Mouse (Mus musculus) intestine, postnatal 0 days (tissue): ENCODE measurements around the gene 5730480H06Rik. TPM values are rescaled to one million over a fixed set of nuclear protein-coding genes. Genes with fewer than 3 reads are reported as not detected.

Experiments
- ATAC-seq: fragments of 200-750 bp; cut with Nextera tagmentation; 2 replicates; pipeline ENCODE4 v1.8.0; 2017; ENCODE audit warnings: mild to moderate bottlenecking, moderate TSS enrichment, moderate library complexity
- H3K27ac ChIP-seq: fragments of 300-500 bp; sonication (generic); 2 replicates; pipeline ENCODE4 v1.5.1; 2014; ENCODE audit warnings: mild to moderate bottlenecking, low read depth, low read length, moderate library complexity
- H3K27me3 ChIP-seq: fragments of 300-500 bp; sonication (generic); replicated peaks from 2 replicates; pipeline ENCODE4 v1.6.1; 2014; ENCODE audit warnings: low read length, mixed read lengths; ENCODE audit not compliant: control insufficient read depth, insufficient read depth
- H3K36me3 ChIP-seq: fragments of 300-500 bp; sonication (generic); 2 replicates; pipeline ENCODE4 v1.6.1; 2014; ENCODE audit warnings: mild to moderate bottlenecking, moderate library complexity; ENCODE audit not compliant: control insufficient read depth, insufficient read depth
- H3K4me1 ChIP-seq: fragments of 300-500 bp; sonication (generic); replicated peaks from 2 replicates; pipeline ENCODE4 v1.6.1; 2014; ENCODE audit warnings: antibody characterized with exemption, low read length, mixed read lengths; ENCODE audit not compliant: control insufficient read depth, insufficient read depth
- H3K4me2 ChIP-seq: fragments of 300-500 bp; sonication (generic); replicated peaks from 2 replicates; pipeline ENCODE4 v1.6.1; 2014; ENCODE audit warnings: low read depth, mild to moderate bottlenecking, moderate library complexity
- H3K4me3 ChIP-seq: fragments of 300-500 bp; sonication (generic); 2 replicates; pipeline ENCODE4 v1.5.1; 2014; ENCODE audit warnings: low read depth, low read length
- H3K9ac ChIP-seq: fragments of 300-500 bp; sonication (generic); 2 replicates; pipeline ENCODE4 v1.6.1; 2014; ENCODE audit warnings: mild to moderate bottlenecking, low read depth, low read length
- H3K9me3 ChIP-seq: fragments of 300-500 bp; sonication (generic); 2 replicates; pipeline ENCODE4 v1.6.1; 2016; ENCODE audit warnings: mixed run types; ENCODE audit not compliant: control insufficient read depth
- CTCF ChIP-seq: sonication (generic); IDR thresholded peaks from 2 replicates; pipeline ENCODE4 v1.5.1; 2016; ENCODE audit warnings: low read depth, mild to moderate bottlenecking, control low read depth, antibody characterized with exemption, moderate library complexity
- WGBS: fragments of 180-500 bp; shearing (Covaris S2); extraction: QIAGEN DNeasy Blood & Tissue Kit; methylation state at CpG from one replicate; pipeline ENCODE4 v1.1.7; 2014; 5-methylcytosine and 5-hydroxymethylcytosine counted together
- polyA plus RNA-seq: library from polyadenylated mRNA; unstranded; fragments of >200 nt; fragmentation: Nextera tagmentation; extraction: Ambion mirVana; gene quantifications from 2 replicates; pipeline ENCODE4 v1.2.1, GENCODE M21; 2015

The 5730480H06Rik gene
- polyA plus RNA-seq, 1 experiment from 2014 or later = 11.9 TPM

DNA sequence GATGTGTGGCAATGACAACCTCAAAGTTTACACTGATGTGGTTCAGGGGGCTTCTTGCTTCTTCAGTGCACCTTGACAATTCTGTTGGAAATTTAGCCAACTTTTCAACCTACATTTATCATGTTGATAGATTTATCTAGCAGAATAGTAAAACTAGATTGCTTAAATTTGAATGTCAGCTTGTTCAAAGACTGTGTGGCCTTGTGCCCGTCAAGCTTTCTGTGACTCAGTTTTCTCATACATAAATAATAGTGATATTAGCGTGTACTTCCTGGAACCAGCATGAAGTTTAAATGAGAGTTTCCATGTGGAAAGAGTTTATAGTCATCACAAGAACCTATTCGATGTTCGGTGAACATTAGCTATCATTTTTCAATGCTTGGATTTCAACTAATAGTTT lies 84.5 kb downstream of the 5730480H06Rik start:
- Histone ChIP-seq H3K27ac (no peak overlapping the region), H3K4me1 (no peaks in the 10 kb centered on the region), H3K27me3 (no peaks in the 10 kb centered on the region), H3K9ac (no peak overlapping the region), H3K4me3 (no peak overlapping the region), H3K36me3 (no peaks in the 10 kb centered on the region), H3K4me2 (no peak overlapping the region), H3K9me3 (no peaks in the 10 kb centered on the region)
- no peak for ATAC-seq
- WGBS = 94% methylated on average over 4 of the region's 4 CpGs
- TF ChIP-seq CTCF = no peak

DNA sequence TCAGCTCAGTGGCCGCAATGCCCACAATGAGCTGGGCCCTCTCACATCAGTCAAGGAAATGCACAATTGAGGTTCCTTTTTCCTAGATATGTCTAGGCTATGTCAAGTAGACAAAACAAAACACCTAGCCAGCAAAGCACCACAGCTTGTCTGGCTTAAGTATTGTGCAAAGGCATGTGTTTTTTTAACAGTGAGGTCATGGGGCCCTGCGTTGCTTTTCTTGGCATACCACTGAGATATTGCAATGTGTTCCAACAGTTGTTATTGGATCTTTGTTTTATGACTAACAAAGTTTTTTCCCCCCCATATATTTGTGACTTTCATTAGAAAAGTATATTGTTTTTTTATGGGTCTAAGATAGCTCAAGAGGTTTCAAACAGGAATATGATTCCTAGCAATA lies 92.0 kb downstream of the 5730480H06Rik start:
- no peak overlapping the region for H3K27ac ChIP-seq
- 88% methylated on average over 2 of the region's 2 CpGs for WGBS
- no peaks in the 10 kb centered on the region for H3K4me1 ChIP-seq
- no peak for TF ChIP-seq CTCF
- H3K4me3 ChIP-seq = no peak overlapping the region
- H3K9ac ChIP-seq = no peak overlapping the region
- no peaks in the 10 kb centered on the region for H3K27me3 ChIP-seq
- no peak overlapping the region for H3K4me2 ChIP-seq
- no peaks in the 10 kb centered on the region for H3K36me3 ChIP-seq
- no peaks in the 10 kb centered on the region for H3K9me3 ChIP-seq
- no peak for ATAC-seq

DNA sequence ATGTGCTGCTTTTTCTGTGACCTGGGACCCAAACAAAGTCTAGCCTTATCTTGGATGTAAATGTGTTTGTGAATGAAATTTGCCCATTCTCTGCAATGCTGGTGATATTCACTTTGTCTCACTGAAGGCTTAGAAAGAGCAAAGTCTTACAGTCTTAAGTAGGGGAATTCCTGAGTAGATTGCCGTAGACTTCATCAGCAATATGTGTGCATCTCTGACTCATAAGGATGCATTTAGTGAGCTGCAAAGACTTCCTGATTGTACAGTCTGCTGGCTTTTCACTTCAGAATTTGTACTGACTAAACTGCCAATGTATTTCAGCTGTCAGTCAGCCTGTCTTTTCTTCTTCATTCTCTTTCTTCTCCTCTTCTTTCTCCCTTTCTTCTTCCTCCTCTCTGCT lies 94.2 kb downstream of the 5730480H06Rik start:
- no peaks in the 10 kb centered on the region for H3K36me3 ChIP-seq
- H3K4me2 ChIP-seq = no peak overlapping the region
- no peaks in the 10 kb centered on the region for H3K4me1 ChIP-seq
- no peak for ATAC-seq
- no peak overlapping the region for H3K4me3 ChIP-seq
- no peaks in the 10 kb centered on the region for H3K27me3 ChIP-seq
- no peaks in the 10 kb centered on the region for H3K9me3 ChIP-seq
- no peak overlapping the region for H3K9ac ChIP-seq
- H3K27ac ChIP-seq = no peak overlapping the region
- WGBS = 59% methylated on average over 1 of the region's 1 CpGs
- TF ChIP-seq CTCF = no peak

- no peaks in the 10 kb centered on the region for H3K9me3 ChIP-seq
- ATAC-seq = no peak
- H3K4me3 ChIP-seq = no peak overlapping the region
- H3K36me3 ChIP-seq = no peaks in the 10 kb centered on the region
- no peak overlapping the region for H3K27ac ChIP-seq
- H3K9ac ChIP-seq = no peak overlapping the region
- no peaks in the 10 kb centered on the region for H3K4me1 ChIP-seq
- TF ChIP-seq CTCF = peak; percentile 82
- no peak overlapping the region for H3K4me2 ChIP-seq
- H3K27me3 ChIP-seq = no peaks in the 10 kb centered on the region
These were observed 102.7 kb downstream of the 5730480H06Rik start for GRCm38 (mm10) chr5:48430459-48430858.

- no peaks in the 10 kb centered on the region for H3K36me3 ChIP-seq
- ATAC-seq = no peak
- H3K27ac ChIP-seq = no peak overlapping the region
- no peak overlapping the region for H3K9ac ChIP-seq
- H3K27me3 ChIP-seq = no peaks in the 10 kb centered on the region
- WGBS = 70% methylated on average over 1 of the region's 1 CpGs
- TF ChIP-seq CTCF = no peak
- no peaks in the 10 kb centered on the region for H3K9me3 ChIP-seq
- H3K4me2 ChIP-seq = no peak overlapping the region
- no peaks in the 10 kb centered on the region for H3K4me1 ChIP-seq
- no peak overlapping the region for H3K4me3 ChIP-seq
These were observed 121.1 kb downstream of the 5730480H06Rik start for GRCm38 (mm10) chr5:48448888-48449287.

GRCm38 (mm10) chr5:48460221-48460620 lies 132.5 kb downstream of the 5730480H06Rik start:
- no peaks in the 10 kb centered on the region for H3K4me1 ChIP-seq
- H3K27ac ChIP-seq = no peak overlapping the region
- H3K36me3 ChIP-seq = no peaks in the 10 kb centered on the region
- no peak overlapping the region for H3K4me2 ChIP-seq
- H3K27me3 ChIP-seq = no peaks in the 10 kb centered on the region
- ATAC-seq = no peak
- H3K9ac ChIP-seq = no peak overlapping the region
- H3K4me3 ChIP-seq = no peak overlapping the region
- TF ChIP-seq CTCF = no peak
- WGBS = 59% methylated on average over 2 of the region's 2 CpGs
- H3K9me3 ChIP-seq = no peaks in the 10 kb centered on the region
